Mouse (Mus musculus): Measurements from ENCODE around the gene Itln1.

Itln1 gene

DNA sequence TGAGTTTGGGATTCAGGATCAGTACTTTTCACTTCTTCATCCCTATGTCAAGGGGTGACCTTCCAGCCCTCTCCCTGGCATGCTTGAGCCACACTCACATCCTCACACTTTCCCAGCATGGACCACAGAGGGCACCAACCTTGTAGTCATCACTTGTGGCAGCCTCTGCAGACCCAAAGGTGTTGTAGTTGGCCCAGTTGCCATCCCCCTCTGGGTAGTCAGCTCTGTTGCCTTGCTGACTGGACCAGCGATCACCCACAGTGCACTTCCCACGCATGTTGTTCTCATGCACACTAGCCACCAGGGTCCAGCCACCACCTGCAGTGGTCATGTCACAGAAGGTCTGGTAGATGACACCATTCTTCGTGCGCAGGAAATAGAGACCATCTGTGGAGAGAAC, 3.7 kb downstream of the Itln1 start:
- in situ Hi-C loops (cut with MboI; ENCODE audit: unreplicated experiment in 2 of 2): loop anchor here (5.0 to 25.0 kb wide), 4 partner anchors 36 to 1856 kb away; no protein-coding TSS in a partner anchor

- in situ Hi-C loops (cut with MboI; ENCODE audit: unreplicated experiment in 2 of 2): loop anchor here in 1 of 2 experiments (10.0 kb wide), 1 partner anchor 49 kb away; no protein-coding TSS in a partner anchor
Observed at GRCm38 (mm10) chr1:171515557-171515956, 19.5 kb downstream of the Itln1 start.

- in situ Hi-C loops (cut with MboI; ENCODE audit: unreplicated experiment in 2 of 2): loop anchor here in 1 of 2 experiments (10.0 kb wide), 1 partner anchor 50 kb away; no protein-coding TSS in a partner anchor
Observed at GRCm38 (mm10) chr1:171515039-171515438, 20.1 kb downstream of the Itln1 start.

DNA sequence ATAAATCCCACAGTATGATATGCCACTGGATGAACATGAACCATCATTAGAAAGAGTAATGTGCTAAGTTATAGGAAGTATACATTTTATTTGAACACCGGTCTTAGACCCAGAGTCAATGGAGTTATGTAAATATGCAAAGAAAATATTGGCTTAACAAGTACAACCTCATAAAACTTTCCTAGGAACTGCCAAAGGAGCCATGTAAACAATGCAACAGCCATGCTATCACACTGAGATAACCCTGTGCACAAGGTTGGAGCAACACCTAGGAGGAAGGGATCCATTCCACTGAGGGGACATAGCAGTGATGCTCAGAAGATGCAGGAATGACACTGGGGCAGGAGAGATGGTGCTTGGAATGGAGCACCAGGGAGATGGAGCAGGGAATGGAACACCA, 21.3 kb downstream of the Itln1 start:
- in situ Hi-C loops (cut with MboI; ENCODE audit: unreplicated experiment in 2 of 2): loop anchor here in 1 of 2 experiments (10.0 kb wide), 1 partner anchor 51 kb away; no protein-coding TSS in a partner anchor

DNA sequence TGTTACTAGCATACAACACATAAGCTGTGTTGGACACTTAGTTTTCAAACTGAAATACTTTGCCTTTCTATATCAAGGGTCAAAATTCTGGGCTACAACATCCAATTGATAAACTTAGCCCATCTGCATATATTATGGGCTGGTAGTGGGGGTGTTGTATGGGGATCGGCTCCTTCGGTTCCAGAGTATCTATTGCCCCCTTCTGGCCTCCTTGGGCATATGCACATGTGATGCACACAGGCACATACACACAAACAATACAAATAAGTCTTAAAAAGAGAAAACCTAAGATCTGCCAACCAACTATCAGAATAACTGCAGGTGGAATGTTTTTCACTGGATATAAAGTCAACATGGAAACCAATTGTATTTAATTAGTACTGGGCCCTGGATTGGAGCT, 21.9 kb downstream of the Itln1 start:
- in situ Hi-C loops (cut with MboI; ENCODE audit: unreplicated experiment in 2 of 2): loop anchor here in 1 of 2 experiments (10.0 kb wide), 1 partner anchor 52 kb away; no protein-coding TSS in a partner anchor

DNA sequence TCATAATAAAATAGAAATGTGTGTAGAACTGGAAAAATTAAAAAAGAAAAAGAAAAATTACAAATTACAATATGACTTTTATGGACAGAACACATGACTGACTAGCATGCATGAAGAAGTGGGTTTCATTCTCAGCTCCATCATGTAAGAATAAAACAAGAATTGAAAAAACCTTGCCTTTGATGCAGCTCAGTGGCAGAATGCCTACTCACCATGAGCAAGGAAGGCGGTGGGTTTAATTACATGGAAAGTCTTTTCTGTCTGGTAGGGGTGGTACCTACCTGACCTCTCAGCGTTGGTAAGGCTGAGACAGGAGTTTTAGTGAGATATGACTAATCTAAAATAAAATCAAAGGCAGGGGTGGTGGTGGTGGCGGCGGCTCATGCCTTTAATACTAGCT, 30.5 kb downstream of the Itln1 start:
- in situ Hi-C loops (cut with MboI; ENCODE audit: unreplicated experiment in 2 of 2): no loop called here

- in situ Hi-C loops (cut with MboI; ENCODE audit: unreplicated experiment in 2 of 2): no loop called here
Observed at GRCm38 (mm10) chr1:171503592-171504291, 31.4 kb downstream of the Itln1 start.

DNA sequence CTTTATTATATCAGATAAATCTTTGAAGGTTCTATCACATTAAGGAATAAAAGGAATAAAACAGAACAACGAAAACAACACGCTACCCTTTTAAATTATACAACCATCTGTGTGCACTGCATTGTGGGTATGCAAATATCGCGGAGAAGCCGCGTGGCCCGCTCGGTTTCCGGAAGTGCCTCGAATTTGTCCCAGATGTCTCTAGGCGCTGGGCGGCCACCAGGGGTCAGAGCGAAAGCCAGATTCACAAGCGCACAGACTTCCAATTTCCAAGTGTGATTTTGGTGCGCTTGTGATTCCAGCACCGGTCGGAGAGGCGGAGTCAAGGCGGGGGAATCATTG, 31.9 kb downstream of the Itln1 start, which contains the start of gene Alyref2:
Alyref2 (plus strand) TSS at position 229 of the 342 bp plus-strand sequence.
- in situ Hi-C loops (cut with MboI; ENCODE audit: unreplicated experiment in 2 of 2): no loop called here

- in situ Hi-C loops (cut with MboI; ENCODE audit: unreplicated experiment in 2 of 2): no loop called here
Observed at GRCm38 (mm10) chr1:171502388-171503249, 32.5 kb downstream of the Itln1 start.

GRCm38 (mm10) chr1:171501636-171502080, 33.4 kb downstream of the Itln1 start:
- in situ Hi-C loops (cut with MboI; ENCODE audit: unreplicated experiment in 2 of 2): no loop called here

- in situ Hi-C loops (cut with MboI; ENCODE audit: unreplicated experiment in 2 of 2): no loop called here
Observed at GRCm38 (mm10) chr1:171501016-171501610, 34.0 kb downstream of the Itln1 start.

DNA sequence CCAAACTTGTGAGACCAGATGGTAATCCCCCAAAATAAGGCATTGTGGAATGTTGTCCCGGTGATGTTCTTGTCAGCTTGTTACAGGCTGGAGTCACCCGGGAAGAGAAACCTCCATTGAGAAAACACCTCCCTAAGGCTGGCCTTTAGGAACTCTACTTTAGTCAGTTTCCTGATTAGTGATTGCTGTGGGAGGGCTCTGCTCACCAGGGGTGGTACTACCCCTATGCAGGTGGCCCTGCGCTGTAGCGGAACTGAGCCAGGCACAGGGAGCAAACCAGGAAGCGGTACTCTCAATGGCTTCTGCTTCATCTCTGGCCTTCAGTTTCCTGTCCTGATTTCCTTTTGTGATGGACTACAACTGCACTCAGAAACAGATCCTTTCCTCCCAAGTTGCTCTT, 35.2 kb downstream of the Itln1 start:
- in situ Hi-C loops (cut with MboI; ENCODE audit: unreplicated experiment in 2 of 2): loop anchor here (10.0 to 25.0 kb wide), 5 partner anchors 87 to 613 kb away; partner anchors contain the start of genes Cfap126 (in 2 of the 2), Dusp12 (in 1 of the 2) and Gm26620 (in 1 of the 2)

DNA sequence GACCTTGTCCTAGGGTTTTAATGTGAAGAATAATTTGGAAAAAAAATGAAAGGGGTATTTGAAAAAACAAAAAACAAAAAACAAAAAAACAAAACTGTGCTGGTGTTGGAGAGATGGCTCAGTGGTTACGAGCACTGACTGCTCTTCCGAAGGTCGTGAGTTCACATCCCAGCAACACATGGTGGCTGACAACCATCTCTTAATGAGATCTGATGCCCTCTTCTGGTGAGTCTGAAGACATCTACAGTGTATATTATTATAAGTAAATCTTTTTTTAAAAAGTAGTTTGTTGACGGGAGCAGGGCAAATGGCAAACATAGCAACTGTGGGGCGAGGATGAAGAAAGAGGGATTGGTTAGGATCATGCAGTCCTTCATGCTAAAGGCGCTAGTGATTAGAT, 39.7 kb downstream of the Itln1 start:
- in situ Hi-C loops (cut with MboI; ENCODE audit: unreplicated experiment in 2 of 2): loop anchor here (10.0 to 25.0 kb wide), 5 partner anchors 92 to 608 kb away; partner anchors contain the start of genes Cfap126 (in 2 of the 2), Dusp12 (in 1 of the 2) and Gm26620 (in 1 of the 2)

DNA sequence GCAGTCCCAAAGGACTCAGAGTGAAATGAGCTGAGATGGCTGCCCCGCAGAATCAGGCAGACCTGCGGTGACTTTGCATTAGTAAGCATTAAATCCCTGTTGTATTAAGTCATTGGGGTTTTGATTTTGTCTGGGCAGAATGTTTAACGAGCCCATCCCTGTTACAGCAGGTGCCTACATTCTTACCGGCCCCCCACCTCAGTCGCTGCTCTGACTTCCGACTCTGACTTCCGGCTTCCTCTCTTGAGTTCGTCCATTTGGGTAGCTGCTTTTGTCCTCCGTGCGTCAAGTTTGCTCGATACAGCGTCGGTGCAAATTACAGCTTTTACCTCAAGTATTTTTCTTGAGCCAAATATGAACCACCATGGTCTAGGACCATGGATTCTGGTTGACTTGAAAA, 40.9 kb downstream of the Itln1 start:
- in situ Hi-C loops (cut with MboI; ENCODE audit: unreplicated experiment in 2 of 2): loop anchor here (10.0 to 25.0 kb wide), 5 partner anchors 93 to 607 kb away; partner anchors contain the start of genes Cfap126 (in 2 of the 2), Dusp12 (in 1 of the 2) and Gm26620 (in 1 of the 2)

GRCm38 (mm10) chr1:171478968-171479367, 56.1 kb downstream of the Itln1 start:
- in situ Hi-C loops (cut with MboI; ENCODE audit: unreplicated experiment in 2 of 2): loop anchor here (5.0 to 25.0 kb wide), 6 partner anchors 108 to 592 kb away; partner anchors contain the start of genes Klhdc9 (in 2 of the 2), Cfap126 (in 1 of the 2), Dusp12 (in 1 of the 2) and Gm26620 (in 1 of the 2)

DNA sequence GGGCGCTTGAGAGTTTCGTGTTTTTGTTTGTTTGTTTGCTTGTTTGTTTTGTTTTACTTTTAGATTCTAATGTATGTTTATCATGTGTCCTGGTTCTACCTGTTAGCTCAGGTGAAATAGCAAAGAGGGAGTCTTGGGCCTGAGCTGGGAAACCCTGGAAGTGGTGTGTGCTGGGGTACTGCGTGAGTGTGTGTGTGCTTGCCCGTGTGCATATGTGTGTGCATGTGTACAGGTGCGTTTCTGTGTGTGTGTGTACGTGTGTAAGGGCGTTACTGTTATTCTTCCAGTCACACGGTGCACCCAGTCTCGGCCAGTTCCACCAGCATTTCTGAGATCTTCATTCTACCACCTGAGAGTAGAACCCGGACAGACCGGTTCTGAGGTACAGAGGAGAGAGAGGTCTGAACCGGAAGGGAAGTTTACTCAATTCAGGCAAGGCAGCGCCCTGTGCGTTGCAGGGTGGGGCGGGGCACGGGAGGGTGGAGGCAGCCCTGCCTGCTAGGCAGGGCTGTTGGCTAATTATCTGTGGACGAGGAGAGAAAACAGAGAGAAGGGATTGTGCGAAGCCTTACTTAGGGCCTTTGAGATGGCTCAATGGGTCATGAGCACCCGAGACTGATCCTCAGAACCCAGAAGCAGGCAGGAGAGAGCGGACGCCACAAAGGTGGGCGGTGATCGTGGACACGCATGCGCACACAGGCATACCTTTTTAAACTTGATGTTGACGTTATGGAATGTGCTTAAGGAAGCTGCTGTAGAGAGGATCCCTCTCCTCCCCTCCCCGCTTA, 57.1 kb downstream of the Itln1 start:
- in situ Hi-C loops (cut with MboI; ENCODE audit: unreplicated experiment in 2 of 2): loop anchor here (5.0 to 25.0 kb wide), 6 partner anchors 109 to 591 kb away; partner anchors contain the start of genes Klhdc9 (in 2 of the 2), Cfap126 (in 1 of the 2), Dusp12 (in 1 of the 2) and Gm26620 (in 1 of the 2)

GRCm38 (mm10) chr1:171477123-171477522, 58.0 kb downstream of the Itln1 start:
- in situ Hi-C loops (cut with MboI; ENCODE audit: unreplicated experiment in 2 of 2): loop anchor here (5.0 to 25.0 kb wide), 6 partner anchors 110 to 590 kb away; partner anchors contain the start of genes Klhdc9 (in 2 of the 2), Cfap126 (in 1 of the 2), Dusp12 (in 1 of the 2) and Gm26620 (in 1 of the 2)

GRCm38 (mm10) chr1:171473920-171474640, 61.0 kb downstream of the Itln1 start:
- in situ Hi-C loops (cut with MboI; ENCODE audit: unreplicated experiment in 2 of 2): loop anchor here in 1 of 2 experiments (10.0 kb wide), 1 partner anchor 169 kb away; no protein-coding TSS in a partner anchor
